Mouse (Mus musculus): Measurements from ENCODE around the gene Rxylt1. TPM values are rescaled to one million over a fixed set of nuclear protein-coding genes. Genes with fewer than 3 reads are reported as not detected.
A peak's percentile ranks its signal among the peaks of the same experiment; 100 is the strongest.

Rxylt1 gene
- polyA plus RNA-seq, 1 experiment from 2014 or later, result 52.5 TPM

GRCm38 (mm10) chr10:122055826-122056225, 41.3 kb downstream of the Rxylt1 start:
- 85% methylated on average over 6 of the region's 6 CpGs for WGBS
- no peak for ATAC-seq (ENCODE audit: insufficient number of reproducible peaks, insufficient read depth, low FRiP score, low read depth)
- Histone ChIP-seq H3K36me3 (ENCODE audit: control insufficient read depth, insufficient read depth, low read length) (no peaks in the 10 kb centered on the region), H3K4me1 (ENCODE audit: control insufficient read depth in 2 of 2, insufficient read depth in 2 of 2, low read length in 2 of 2) (no peaks in the 10 kb centered on the region), H3K9me3 (ENCODE audit: control insufficient read depth, low read length) (no peaks in the 10 kb centered on the region), H3K27me3 (ENCODE audit: control insufficient read depth, insufficient read depth, low read length) (peaks cover 2% of the 10 kb centered on the region; the same call in 1 of the 2 replicates), H3K4me2 (ENCODE audit: low read length) (no peak overlapping the region), H3K4me3 (ENCODE audit: control insufficient read depth in 1 of 2, insufficient read depth in 1 of 2, low read depth in 1 of 2, low read length in 2 of 2) (no peak overlapping the region), H3K9ac (ENCODE audit: low read length) (no peak overlapping the region), H3K27ac (replicated peaks in 1 of 2; ENCODE audit: control insufficient read depth in 1 of 2, insufficient read depth in 1 of 2, low read depth in 2 of 2, low read length in 2 of 2) (no peak overlapping the region)

GRCm38 (mm10) chr10:122054535-122054934, 42.6 kb downstream of the Rxylt1 start:
- no peaks in the 10 kb centered on the region for H3K9me3 ChIP-seq (ENCODE audit: control insufficient read depth, low read length)
- H3K27ac ChIP-seq (replicated peaks in 1 of 2; ENCODE audit: control insufficient read depth in 1 of 2, insufficient read depth in 1 of 2, low read depth in 2 of 2, low read length in 2 of 2), result no peak overlapping the region
- no peak overlapping the region for H3K9ac ChIP-seq (ENCODE audit: low read length)
- WGBS, result 13% methylated on average over 8 of the region's 8 CpGs
- no peak overlapping the region for H3K4me3 ChIP-seq (ENCODE audit: control insufficient read depth in 1 of 2, insufficient read depth in 1 of 2, low read depth in 1 of 2, low read length in 2 of 2)
- peak; percentile 54; the same call in 1 of the 2 replicates for ATAC-seq (ENCODE audit: insufficient number of reproducible peaks, insufficient read depth, low FRiP score, low read depth)
- peaks cover 7% of the 10 kb centered on the region; the same call in 1 of the 2 replicates for H3K27me3 ChIP-seq (ENCODE audit: control insufficient read depth, insufficient read depth, low read length)
- H3K36me3 ChIP-seq (ENCODE audit: control insufficient read depth, insufficient read depth, low read length), result no peaks in the 10 kb centered on the region
- H3K4me2 ChIP-seq (ENCODE audit: low read length), result no peak overlapping the region
- no peaks in the 10 kb centered on the region for H3K4me1 ChIP-seq (ENCODE audit: control insufficient read depth in 2 of 2, insufficient read depth in 2 of 2, low read length in 2 of 2)

DNA sequence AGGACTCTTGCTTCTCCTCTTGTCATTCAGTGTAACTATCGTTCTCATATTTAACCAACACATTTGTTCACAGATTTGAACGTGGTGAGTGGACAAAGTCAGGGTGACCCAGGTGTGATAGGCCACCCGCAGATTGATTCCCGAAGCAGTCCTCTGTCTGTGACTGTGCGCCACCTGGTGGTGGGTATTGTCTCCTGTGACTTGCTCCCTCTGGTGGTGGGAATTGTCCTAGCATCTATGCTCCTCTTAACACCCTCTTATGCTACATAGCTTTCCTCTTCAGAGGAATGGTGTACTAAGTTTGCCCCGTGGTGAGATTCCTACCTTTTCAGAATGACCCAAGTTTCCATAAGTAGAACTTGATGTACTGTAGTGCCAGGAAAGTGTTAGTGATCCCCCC, 45.3 kb downstream of the Rxylt1 start:
- no peaks in the 10 kb centered on the region for H3K4me1 ChIP-seq (ENCODE audit: control insufficient read depth in 2 of 2, insufficient read depth in 2 of 2, low read length in 2 of 2)
- H3K27me3 ChIP-seq (ENCODE audit: control insufficient read depth, insufficient read depth, low read length), result peaks cover 15% of the 10 kb centered on the region; the same call in 1 of the 2 replicates
- H3K4me2 ChIP-seq (ENCODE audit: low read length), result no peak overlapping the region
- H3K36me3 ChIP-seq (ENCODE audit: control insufficient read depth, insufficient read depth, low read length), result no peaks in the 10 kb centered on the region
- no peak for ATAC-seq (ENCODE audit: insufficient number of reproducible peaks, insufficient read depth, low FRiP score, low read depth)
- no peaks in the 10 kb centered on the region for H3K9me3 ChIP-seq (ENCODE audit: control insufficient read depth, low read length)
- no peak overlapping the region for H3K4me3 ChIP-seq (ENCODE audit: control insufficient read depth in 1 of 2, insufficient read depth in 1 of 2, low read depth in 1 of 2, low read length in 2 of 2)
- no peak overlapping the region for H3K9ac ChIP-seq (ENCODE audit: low read length)
- no peak overlapping the region for H3K27ac ChIP-seq (replicated peaks in 1 of 2; ENCODE audit: control insufficient read depth in 1 of 2, insufficient read depth in 1 of 2, low read depth in 2 of 2, low read length in 2 of 2)
- 23% methylated on average over 6 of the region's 6 CpGs for WGBS

DNA sequence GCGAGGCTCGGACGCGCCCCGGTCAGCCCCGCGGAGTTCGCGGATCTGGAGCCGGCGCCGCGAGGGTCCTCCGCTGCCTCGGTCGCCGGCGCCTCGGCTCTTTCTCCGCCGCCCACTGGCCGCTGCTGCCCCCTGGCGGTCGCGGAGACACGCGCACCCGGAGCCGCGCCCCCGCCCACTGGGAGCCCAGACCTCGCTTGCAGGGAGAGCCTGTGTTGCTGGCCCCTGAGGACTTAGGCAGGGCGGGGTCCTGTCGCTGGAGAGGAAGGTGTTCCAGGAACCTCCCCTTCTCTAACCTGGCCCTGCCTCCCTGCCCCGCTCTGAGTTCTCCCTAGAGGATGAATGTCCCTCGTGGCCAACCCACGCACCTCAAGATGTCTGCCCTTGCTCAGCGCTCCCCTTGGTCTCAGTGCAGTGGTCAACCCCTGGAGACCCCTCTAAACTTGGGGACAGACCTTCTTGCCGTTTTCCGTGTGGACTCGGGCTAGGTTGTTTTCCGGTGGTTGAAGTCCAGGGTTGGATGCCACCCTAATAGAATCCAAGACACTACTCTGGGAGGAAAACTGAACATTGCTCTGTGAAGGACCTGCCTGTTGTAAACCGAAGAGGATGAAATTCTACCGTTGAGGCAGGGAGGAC, 49.3 kb downstream of the Rxylt1 start:
- no peaks in the 10 kb centered on the region for H3K36me3 ChIP-seq (ENCODE audit: control insufficient read depth, insufficient read depth, low read length)
- H3K4me3 ChIP-seq (ENCODE audit: control insufficient read depth in 1 of 2, insufficient read depth in 1 of 2, low read depth in 1 of 2, low read length in 2 of 2), result peak overlapping the region; percentile 79 to 83
- 11% methylated on average over 44 of the region's 44 CpGs for WGBS
- no peaks in the 10 kb centered on the region for H3K9me3 ChIP-seq (ENCODE audit: control insufficient read depth, low read length)
- H3K27me3 ChIP-seq (ENCODE audit: control insufficient read depth, insufficient read depth, low read length), result peaks cover 15% of the 10 kb centered on the region; the same call in 1 of the 2 replicates
- H3K4me2 ChIP-seq (ENCODE audit: low read length), result peak overlapping the region; percentile 79
- peak overlapping the region in 1 of 2 experiments; percentile 82; a peak in 2 of 4 replicates for H3K27ac ChIP-seq (replicated peaks in 1 of 2; ENCODE audit: control insufficient read depth in 1 of 2, insufficient read depth in 1 of 2, low read depth in 2 of 2, low read length in 2 of 2)
- peak; percentile 68 for ATAC-seq (ENCODE audit: insufficient number of reproducible peaks, insufficient read depth, low FRiP score, low read depth)
- peak overlapping the region; percentile 87 for H3K9ac ChIP-seq (ENCODE audit: low read length)
- H3K4me1 ChIP-seq (ENCODE audit: control insufficient read depth in 2 of 2, insufficient read depth in 2 of 2, low read length in 2 of 2), result peaks cover 0 to 2% of the 10 kb centered on the region in 2 experiments; a peak in 1 of 4 replicates

DNA sequence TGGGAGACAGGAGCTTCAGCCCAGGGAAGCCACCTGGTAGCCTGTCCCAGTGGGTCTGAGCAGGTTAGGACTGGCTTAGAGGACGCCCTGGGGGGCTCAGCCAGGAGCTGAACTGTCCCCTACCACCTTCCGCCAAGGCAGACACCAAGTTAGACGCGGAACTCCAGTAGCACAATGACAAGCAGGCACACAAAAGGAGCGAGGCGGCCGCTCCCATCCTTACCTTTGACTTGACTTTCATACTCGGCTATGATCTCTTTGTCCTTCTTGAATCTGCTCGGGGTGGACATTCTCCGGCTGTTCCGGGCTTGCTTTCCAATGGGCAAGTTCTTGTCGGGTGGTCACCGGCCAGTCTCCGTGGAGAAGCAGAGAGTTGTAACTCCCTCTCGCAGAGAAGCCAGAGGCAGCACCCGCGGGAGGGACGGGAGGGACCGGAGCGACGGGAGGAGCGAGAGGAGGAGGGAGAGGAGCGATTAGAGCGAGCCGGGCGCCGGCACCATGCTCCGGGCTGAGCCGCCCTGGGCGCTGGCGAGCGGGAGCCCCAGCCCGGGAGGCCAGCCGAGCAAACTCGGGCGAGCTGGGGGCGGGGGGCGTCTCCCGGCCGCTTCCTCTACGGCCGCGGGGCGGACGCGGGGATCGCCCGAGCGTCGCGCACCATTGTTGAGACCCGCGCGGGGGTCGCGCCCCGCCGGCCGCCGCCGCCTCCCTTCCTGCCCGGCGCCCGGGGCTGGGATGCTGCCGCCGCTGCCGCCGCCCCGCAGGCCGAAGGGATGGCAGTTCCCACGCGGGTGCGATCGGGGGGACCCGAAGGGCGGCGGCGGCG, 50.1 kb downstream of the Rxylt1 start, which contains the start of gene Srgap1:
Gene Srgap1, minus strand, starts transcription at position 412 of the 823 bp plus-strand sequence.
- ATAC-seq (ENCODE audit: insufficient number of reproducible peaks, insufficient read depth, low FRiP score, low read depth), result peak; percentile 78
- H3K4me2 ChIP-seq (ENCODE audit: low read length), result peak within 1 kb of the TSS; percentile 79
- no peaks in the 10 kb centered on the region for H3K36me3 ChIP-seq (ENCODE audit: control insufficient read depth, insufficient read depth, low read length)
- no peaks in the 10 kb centered on the region for H3K9me3 ChIP-seq (ENCODE audit: control insufficient read depth, low read length)
- H3K27ac ChIP-seq (replicated peaks in 1 of 2; ENCODE audit: control insufficient read depth in 1 of 2, insufficient read depth in 1 of 2, low read depth in 2 of 2, low read length in 2 of 2), result peak within 1 kb of the TSS; percentile 46 to 82
- WGBS, result under 1% methylated on average over 57 of the region's 79 CpGs
- peaks cover 0 to 2% of the 10 kb centered on the region in 2 experiments; a peak in 1 of 4 replicates for H3K4me1 ChIP-seq (ENCODE audit: control insufficient read depth in 2 of 2, insufficient read depth in 2 of 2, low read length in 2 of 2)
- H3K4me3 ChIP-seq (ENCODE audit: control insufficient read depth in 1 of 2, insufficient read depth in 1 of 2, low read depth in 1 of 2, low read length in 2 of 2), result peak within 1 kb of the TSS; percentile 79 to 83
- H3K9ac ChIP-seq (ENCODE audit: low read length), result peak within 1 kb of the TSS; percentile 87
- peaks cover 15% of the 10 kb centered on the region; the same call in 1 of the 2 replicates for H3K27me3 ChIP-seq (ENCODE audit: control insufficient read depth, insufficient read depth, low read length)

- no peak; the same call in 1 of the 2 replicates for ATAC-seq (ENCODE audit: insufficient number of reproducible peaks, insufficient read depth, low FRiP score, low read depth)
- peaks cover 15% of the 10 kb centered on the region; the same call in 1 of the 2 replicates for H3K27me3 ChIP-seq (ENCODE audit: control insufficient read depth, insufficient read depth, low read length)
- peak overlapping the region; percentile 79 for H3K4me2 ChIP-seq (ENCODE audit: low read length)
- WGBS, result 2% methylated on average over 13 of the region's 13 CpGs
- H3K9me3 ChIP-seq (ENCODE audit: control insufficient read depth, low read length), result no peaks in the 10 kb centered on the region
- H3K27ac ChIP-seq (replicated peaks in 1 of 2; ENCODE audit: control insufficient read depth in 1 of 2, insufficient read depth in 1 of 2, low read depth in 2 of 2, low read length in 2 of 2), result peak overlapping the region; percentile 46 to 82
- H3K9ac ChIP-seq (ENCODE audit: low read length), result peak overlapping the region; percentile 87
- H3K36me3 ChIP-seq (ENCODE audit: control insufficient read depth, insufficient read depth, low read length), result no peaks in the 10 kb centered on the region
- peak overlapping the region; percentile 79 to 83 for H3K4me3 ChIP-seq (ENCODE audit: control insufficient read depth in 1 of 2, insufficient read depth in 1 of 2, low read depth in 1 of 2, low read length in 2 of 2)
- H3K4me1 ChIP-seq (ENCODE audit: control insufficient read depth in 2 of 2, insufficient read depth in 2 of 2, low read length in 2 of 2), result peaks cover 0 to 2% of the 10 kb centered on the region in 2 experiments; a peak in 1 of 4 replicates
These were observed 50.7 kb downstream of the Rxylt1 start for GRCm38 (mm10) chr10:122046511-122046903.

DNA sequence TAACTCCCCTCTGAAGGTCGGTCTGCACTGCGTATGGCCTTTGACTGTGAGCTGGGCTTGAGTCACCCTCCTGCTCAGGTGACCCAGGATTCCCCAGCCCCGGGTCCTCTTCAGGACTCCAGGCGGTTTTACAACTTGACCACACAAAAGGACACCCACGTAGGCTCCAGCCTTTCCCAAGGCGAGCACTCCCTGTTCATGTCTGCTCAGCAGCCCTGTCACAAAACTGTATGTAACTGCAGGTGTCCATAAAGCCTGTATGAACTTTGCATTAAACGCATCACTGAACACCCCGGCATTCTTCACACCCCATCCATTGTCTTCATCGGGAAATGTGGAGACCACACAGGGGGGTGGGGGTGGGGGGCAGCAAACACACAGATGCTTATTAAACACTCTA, 51.2 kb downstream of the Rxylt1 start:
- no peak for ATAC-seq (ENCODE audit: insufficient number of reproducible peaks, insufficient read depth, low FRiP score, low read depth)
- Histone ChIP-seq H3K27ac (replicated peaks in 1 of 2; ENCODE audit: control insufficient read depth in 1 of 2, insufficient read depth in 1 of 2, low read depth in 2 of 2, low read length in 2 of 2) (no peak overlapping the region), H3K4me3 (ENCODE audit: control insufficient read depth in 1 of 2, insufficient read depth in 1 of 2, low read depth in 1 of 2, low read length in 2 of 2) (peak overlapping the region; percentile 44 to 79), H3K36me3 (ENCODE audit: control insufficient read depth, insufficient read depth, low read length) (no peaks in the 10 kb centered on the region), H3K4me2 (ENCODE audit: low read length) (peak overlapping the region; percentile 79), H3K9ac (ENCODE audit: low read length) (peak overlapping the region; percentile 87), H3K4me1 (ENCODE audit: control insufficient read depth in 2 of 2, insufficient read depth in 2 of 2, low read length in 2 of 2) (peaks cover 0 to 2% of the 10 kb centered on the region in 2 experiments; a peak in 1 of 4 replicates), H3K9me3 (ENCODE audit: control insufficient read depth, low read length) (no peaks in the 10 kb centered on the region), H3K27me3 (ENCODE audit: control insufficient read depth, insufficient read depth, low read length) (peaks cover 14% of the 10 kb centered on the region; the same call in 1 of the 2 replicates)
- 40% methylated on average over 9 of the region's 9 CpGs for WGBS

Data from heart, embryonic 14.5 days (tissue).